Mouse (Mus musculus): ENCODE results near the gene Gm28042.

Gene Gm28042

DNA sequence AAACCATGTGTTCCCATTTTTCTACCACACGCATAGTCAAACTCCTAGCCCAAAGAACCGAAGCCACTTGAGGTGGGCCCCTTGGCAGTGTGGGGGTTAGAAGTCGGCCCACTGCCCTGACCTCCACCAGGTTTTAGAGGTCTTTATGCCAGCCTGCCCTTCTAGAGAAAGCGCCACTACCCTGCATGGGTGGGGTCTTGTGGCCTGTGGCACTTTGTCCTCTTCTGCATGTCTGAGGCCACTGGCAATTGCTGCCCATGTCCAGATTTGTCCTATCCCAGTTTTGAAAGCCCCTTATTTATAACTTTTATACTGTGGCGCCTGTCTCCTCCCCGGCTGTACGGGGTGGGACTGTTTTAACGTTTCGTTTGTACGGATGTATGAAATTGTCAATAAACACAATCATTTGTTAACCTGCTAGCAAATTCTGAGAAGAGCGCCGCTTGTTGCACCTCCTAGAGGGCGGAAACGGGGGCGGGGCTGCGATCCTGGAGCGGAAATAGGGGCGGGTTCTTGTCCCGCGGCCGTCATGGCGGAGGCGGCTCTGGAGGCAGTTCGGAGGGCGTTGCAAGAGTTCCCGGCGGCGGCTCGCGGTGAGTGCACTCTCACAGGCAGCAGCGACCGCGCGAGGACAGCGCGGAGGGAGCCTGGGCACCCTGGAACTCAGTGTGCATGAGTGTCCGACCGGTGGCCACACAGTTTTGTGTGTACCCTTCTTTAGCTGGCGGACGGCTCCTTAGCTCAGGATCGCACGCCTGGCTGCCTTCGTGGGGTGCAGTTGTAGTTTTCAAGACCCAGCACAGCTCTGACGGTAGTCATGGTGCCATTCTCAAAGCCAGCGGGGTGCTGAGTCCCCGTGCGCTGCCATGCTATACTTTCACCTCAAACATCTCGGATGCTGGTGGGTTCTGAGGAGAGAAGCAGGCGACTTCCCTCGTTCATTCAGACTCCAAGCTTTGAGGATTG, at the start of gene Gm28042, which contains the start of gene Jmjd7:
Gm28042 (plus strand) TSS at position 510 of the 966 bp plus-strand sequence.
Jmjd7 (plus strand) TSS at position 500 of the 966 bp plus-strand sequence.
- CTCF ChIA-PET, result no interaction called here

DNA sequence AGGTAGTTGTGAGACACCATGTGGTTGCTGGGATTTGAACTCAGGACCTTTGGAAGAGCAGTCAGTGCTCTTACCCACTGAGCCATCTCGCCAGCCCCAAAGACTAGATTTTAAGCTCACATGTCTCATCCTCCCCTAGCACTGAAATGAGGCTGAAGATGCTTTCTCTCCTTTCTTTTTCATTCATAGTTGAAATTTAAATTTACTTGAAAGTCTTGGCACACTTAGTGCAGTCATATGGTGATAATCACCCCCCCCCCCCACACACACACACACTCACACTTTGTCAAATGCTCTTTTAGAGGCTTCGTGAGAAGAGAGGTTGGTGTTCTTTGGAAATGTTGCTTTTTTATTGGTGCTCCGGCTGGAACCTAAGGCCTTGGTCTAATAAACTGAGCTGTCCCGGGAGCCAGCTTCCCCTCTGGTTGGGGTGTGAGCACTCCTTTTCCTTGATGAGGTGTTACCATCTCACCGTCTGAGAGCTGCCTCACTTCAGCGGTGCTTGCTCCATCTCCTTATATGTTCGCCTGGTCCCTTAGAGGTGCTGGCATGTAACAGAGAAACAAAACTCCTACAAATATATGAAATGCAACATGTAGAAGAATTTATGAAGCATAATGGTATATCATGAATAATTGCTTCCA, 46.8 kb upstream of the Gm28042 start:
- CTCF ChIA-PET, result no interaction called here

DNA sequence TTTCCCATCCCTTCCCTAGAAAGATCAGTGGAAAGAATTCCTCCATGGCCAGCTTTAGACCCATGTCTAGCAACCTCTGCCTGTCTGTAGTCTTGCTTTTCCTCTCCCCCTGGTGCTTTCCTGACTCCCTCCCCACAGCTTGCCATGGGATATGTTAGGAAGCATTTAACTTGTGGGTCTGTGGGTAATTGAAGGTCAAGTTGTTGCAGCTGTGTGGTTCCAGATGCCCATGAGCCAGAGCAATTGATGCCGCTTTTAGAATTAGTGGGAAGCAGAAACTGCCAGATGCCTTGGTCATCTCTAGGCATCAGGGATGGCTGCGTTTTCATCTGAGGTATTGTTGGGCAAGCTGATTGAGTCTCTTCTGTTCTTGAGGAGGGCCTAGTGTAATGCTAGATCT, 45.7 kb upstream of the Gm28042 start:
- CTCF ChIA-PET, result no interaction called here

DNA sequence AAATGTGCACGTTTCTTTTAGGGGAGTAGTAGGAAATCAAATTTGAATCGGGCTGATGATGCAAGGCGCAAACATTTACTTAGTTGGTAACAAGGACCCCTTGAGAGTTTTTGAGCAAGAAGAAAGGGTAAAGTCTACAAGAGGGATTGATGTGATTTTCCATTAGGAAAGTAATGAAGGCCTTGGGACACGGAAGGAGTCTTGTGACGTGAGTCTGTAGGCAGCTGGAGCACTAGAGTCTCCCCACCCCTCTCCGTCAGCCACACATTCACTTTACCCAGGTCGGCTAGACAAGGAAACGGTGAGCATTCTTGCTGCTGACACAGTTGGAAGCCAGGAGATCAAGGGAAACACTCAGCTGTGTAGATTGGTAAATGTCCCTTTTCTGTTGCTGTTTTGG, 41.4 kb upstream of the Gm28042 start:
- CTCF ChIA-PET, result no interaction called here

DNA sequence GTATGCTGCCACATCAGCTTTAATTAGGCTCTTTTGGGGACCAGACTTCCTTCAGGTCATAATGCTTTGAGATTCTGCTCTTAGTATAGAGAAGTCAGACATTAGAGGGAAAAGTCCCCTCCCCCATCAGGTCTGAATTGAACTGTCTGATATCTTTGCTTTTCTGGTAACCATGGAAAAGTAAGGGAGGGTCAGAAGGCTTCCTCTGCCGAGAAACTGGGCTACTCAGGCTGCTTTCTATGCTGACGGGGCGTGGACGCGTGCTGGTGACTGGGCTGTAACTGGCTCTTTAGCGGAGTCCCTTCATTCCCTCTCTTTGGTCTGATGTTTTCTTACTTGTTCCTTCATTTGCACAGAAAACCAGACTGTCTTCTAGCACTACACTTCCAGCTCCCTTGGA, 40.9 kb upstream of the Gm28042 start:
- CTCF ChIA-PET, result no interaction called here

DNA sequence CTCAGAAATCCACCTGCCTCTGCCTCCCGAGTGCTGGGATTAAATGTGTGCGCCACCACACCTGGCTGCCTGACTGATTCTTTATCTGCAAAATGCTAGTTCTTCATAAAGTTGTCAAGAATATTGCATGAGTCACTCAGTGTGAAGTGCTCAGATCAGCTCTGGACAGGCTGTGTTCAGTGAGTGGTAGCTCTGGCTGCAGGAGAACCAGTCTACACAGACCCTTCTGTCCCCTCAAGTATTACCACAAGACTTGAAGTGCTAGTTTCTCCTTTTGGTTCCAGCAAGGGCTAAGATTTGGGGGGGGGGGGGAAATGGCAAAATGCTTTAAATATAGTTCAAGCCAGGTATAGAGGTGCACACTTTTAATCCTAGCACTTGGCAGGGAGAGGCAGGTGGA, 39.9 kb upstream of the Gm28042 start:
- CTCF ChIA-PET, result interaction anchor here (0.7 kb wide), 1 partner anchor 17 kb away, joined by 3 read pairs; no protein-coding TSS in a partner anchor

DNA sequence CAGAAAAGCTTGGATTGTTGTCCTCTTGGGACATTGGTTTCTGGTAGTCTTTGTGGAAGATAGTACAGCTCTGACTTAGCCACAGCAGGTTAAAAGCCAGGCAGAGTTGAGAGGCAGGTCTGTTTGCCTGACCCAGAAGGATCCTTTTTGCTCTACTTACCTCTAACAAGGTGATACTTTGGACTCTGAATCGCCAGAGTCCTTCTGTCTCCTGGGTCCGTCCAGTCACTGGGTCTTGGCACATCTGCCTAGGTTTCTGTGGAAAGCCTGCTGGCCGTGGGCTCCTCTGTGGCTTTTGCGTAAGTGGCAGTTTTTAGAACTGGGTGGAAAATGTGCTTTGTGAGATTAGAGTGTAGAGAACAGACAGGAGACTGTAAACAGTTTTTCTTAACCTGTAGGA, 38.3 kb upstream of the Gm28042 start:
- CTCF ChIA-PET, result no interaction called here

DNA sequence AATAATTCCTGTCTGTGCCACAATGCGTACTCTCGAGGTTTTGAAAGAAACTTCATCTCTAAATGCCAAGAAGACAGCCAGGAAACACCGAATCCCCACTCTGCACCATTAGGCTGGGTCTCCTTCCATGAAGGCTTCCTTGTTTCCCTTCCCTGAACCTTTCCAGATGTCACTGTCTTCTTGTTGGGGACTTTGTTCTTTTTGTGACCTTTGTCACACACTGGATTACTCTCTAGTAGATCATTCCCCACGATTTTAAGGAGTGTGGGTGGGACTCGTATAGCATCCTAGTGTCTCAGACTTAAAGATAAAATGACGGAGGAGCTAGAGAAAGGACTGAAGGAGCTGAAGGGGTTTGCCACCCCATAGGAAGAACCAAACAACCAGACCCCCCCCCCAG, 36.4 kb upstream of the Gm28042 start:
- CTCF ChIA-PET, result interaction anchor here (0.6 to 0.7 kb wide), 2 partner anchors 69 to 136 kb away, joined by 3 to 4 read pairs; no protein-coding TSS in a partner anchor

DNA sequence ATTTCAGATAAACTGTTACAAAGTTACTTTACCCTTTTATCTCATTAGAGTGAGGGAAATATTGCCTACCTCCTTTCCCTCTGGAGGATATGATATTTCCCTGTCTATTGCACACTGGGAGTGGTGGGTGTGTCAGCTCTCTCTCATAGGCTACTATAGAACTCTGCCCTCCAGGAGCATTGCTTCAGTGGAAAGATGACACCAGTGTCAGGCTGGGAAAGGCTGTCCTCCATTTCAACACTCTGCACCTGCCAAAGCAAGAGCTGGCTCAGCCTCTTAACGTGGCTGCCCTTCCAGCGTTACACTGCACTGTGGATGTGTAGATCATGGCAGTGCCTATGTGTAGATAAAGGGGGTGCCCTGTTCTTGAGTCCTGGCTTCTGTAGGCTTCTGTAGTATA, 34.9 kb upstream of the Gm28042 start:
- CTCF ChIA-PET, result no interaction called here

DNA sequence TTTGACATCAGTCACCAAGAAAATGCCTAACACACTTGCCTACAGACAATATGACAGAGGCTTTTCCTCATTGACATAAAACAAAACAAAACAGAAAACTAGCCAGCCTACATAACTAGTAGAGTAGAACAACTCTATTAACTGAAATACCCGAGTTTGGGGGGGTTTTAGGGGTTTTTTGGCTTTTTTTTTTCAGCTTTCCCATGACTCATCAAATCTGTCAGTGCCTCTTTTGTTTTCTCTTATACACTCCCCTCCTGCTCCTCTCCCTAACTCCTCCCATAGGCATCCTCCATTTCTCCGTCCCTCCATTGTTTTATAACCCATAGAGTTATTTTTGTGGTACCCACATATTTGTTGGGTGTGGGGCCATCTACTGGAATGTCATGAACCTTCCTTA, 33.8 kb upstream of the Gm28042 start:
- CTCF ChIA-PET, result no interaction called here

DNA sequence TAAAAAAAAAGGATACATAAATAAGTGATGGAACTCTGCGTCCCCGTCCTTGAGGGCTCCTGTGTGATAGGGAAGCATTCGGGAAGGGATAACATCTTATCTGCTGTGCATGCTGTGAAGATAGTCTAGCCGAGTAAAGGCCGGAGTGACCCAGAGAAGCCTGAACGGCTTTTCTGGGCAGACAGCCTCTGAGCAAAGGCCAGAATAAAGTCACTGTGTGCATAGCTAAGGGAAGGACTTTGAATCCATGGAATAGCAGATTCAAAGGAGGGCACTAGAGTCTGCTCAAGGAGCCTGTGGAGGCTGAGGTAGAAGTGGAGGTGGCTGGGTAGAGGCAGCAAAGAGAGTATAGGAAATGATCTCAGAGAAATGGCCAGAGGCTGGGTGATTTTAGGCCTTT, 32.5 kb upstream of the Gm28042 start:
- CTCF ChIA-PET, result interaction anchor here (0.5 kb wide), 1 partner anchor 23 kb away, joined by 11 read pairs; no protein-coding TSS in a partner anchor

DNA sequence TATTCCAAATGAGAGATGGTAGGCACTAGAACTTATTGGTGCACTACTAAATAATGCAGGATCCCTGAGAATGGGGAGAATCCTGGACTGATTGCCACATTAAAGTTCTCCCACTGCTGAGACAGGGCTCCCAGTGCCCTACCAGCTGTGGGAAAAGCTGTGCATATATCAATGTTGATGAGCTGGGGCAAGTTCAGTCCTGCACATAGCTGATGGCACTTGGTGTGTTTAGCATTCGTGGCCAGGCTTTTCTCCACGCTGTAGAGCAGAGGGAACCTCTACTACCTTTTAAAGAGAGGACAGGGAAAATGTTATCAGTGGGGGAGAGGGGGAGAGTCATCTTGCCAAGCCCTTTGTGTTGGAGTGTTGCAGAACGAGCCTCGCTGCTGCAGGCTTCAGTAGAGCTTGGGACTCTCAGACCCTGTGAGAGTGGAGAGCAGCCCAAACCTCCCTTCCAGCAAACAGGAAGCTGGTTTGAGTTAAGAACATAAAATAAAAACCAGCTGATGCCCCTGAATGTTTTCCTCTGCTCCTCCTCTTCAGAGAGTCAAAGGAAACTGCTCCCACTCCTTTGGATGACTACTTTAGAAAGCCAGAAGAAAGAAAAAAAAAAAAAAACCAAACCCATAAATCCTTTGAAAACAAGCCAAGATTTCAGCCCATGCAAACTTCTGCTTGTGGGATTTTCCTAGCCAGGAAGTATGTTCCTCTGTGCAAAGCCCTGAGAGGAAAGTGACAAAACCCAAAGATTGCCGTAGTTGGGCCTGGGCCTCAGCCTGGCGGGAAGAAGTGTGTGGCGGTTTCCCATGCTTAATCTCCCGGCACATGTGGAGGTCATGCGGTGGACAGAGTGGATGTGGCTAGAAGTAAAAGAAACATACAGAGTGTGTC, 31.7 kb upstream of the Gm28042 start:
- CTCF ChIA-PET, result no interaction called here

DNA sequence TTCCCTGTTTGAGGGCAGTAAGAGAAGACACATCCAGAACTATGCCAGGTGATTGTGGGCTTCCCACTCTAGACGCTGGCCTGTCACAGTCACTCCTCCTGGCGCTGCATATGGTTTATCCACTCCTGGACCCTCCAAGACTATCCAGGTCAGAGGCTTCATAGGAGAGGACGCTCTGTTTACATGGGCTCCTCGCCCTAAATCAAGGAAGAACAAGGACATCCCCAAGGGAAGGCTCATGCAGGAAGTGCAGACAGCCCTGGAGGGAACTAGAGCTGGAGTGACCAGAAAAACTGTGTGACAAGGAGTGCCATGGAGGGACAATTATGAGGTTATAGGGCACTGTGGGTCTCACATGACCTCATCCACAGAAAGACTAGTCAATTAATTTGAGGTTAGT, 29.9 kb upstream of the Gm28042 start:
- CTCF ChIA-PET, result no interaction called here

DNA sequence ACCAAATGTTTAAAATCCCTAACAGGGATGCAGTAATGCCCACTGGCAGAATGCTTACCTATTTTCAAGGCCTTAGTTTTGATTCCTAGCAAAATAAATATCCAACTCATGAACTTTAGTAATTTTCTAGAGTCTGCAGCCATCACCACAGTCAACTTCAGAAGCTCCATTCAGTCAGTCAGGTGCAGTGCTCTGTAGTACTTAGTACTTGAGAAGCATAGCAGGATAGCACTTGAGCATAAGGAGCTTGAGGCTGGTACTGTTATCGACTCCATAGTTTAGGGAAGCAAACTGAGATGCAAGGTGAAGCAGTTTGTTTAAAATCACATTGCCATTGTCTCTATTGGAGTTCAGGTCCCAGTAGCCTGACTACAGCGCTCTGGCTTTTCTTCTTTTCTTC, 27.6 kb upstream of the Gm28042 start:
- CTCF ChIA-PET, result no interaction called here

DNA sequence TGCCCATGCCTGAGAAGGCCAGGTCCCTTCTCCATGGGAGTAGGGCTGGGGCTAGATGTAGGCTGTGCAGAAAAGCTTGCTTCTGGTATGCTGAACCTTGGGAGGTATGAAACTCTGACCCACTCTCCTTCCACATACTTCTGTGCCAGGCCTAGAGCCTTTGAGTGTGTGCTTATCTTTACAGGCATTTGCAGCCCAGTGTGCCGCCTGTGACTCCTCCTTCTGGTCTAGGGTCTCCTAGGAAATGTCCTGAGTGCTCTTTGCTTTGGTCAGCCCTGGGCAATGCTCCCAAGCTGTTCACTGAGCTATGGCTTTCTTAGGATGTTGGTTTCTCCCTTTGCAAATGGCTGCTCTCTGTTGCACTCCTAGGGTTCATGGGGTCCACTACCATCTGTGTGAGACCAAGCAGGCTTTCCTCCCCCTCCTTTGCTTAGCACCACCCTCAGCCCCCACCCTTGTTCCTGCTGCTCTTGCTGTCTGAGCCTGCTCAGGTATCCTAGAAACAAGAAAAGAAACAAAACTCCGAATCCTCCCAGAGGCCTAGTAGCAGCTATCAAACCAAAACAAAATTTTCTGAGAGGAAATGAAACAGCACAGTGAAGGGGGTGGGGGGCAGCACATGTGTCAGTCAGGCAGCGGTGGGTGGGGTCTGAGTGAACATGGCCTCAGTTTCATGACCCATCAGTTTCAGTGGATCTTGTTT, 26.3 kb upstream of the Gm28042 start:
- CTCF ChIA-PET, result interaction anchor here (0.7 kb wide), 1 partner anchor 84 kb away, joined by 3 read pairs; no protein-coding TSS in a partner anchor

DNA sequence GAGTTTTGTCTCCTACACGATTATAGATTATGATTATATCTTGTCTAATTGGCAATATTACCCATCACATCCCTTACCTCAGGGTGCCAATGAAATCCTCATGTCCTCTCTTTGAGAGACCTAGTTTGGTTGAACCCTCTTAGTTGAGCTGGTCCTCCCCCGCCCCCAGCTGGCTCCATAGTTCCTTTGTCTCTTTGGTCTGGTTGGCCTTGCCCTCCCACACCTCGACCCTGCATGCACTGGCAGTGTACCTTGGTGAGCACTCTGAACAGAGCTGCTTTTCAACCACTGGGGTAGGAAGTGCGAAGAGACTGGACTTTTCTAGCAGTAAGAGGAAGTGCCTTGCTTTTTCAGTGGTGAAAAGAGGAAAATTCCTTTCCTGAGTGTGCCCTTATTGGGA, 25.3 kb upstream of the Gm28042 start:
- CTCF ChIA-PET, result no interaction called here

DNA sequence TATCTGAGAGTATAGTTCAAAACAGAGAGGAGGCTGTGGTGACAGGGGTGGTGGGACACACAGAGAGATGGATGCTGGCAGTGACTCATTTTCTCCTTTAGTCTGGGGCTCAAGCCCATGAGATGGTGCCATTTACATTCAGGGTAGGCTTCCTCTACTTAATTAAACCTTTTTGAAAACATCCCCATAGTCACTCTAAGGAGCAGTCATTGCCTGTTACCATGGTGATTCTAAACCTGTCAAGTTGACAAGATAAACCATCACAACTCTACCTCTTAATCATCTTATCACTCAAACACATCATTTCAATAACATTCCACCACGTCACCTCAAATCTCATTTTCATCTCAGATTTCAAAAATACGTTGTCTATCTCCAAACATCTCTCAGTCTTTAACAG, 23.3 kb upstream of the Gm28042 start:
- CTCF ChIA-PET, result no interaction called here

DNA sequence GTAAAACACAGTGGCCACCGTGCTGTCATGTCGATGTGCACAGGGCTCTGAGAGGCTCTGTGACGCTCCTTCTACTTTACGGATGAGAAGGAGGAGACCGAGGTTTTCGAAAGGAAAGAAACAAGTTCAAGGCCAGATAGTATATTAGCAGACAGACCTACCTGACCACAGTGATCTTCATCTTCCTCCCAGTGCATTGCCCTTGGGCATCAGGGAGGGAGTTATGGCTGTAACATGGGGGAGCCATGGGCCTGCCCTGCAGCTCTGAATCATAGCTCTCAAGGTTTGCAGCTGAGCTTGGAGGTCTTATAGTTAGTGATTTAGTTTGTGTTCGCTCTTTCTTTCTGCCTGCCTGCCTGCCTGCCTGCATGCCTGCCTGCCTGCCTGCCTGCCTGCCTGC, 20.6 kb upstream of the Gm28042 start:
- CTCF ChIA-PET, result no interaction called here

DNA sequence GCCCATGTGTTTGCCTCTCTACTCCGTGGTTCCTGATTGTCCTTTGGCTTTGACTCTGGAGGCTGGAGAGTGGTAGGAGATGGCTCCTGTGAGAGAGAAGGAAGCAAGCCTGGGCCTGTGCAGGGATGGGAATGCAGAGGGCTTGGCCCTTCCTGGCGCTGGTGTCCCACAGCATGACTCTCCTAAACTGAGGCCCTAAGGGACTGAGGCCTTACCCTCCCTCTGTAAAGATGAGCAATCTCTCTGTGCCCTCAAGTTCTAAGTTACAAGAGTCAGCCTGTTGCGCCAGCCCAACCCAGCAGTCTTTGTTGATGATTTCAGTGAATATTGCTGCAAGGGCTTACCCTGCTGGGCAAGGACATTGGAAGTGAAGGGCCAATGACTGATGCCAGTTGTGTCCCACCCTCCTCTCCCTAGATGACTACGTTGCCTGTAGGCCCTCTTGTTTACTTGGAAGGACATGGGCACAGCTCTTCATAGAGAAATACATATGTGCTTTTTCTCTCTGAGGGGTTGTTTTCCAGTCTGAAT, 19.5 kb upstream of the Gm28042 start:
- CTCF ChIA-PET, result no interaction called here

DNA sequence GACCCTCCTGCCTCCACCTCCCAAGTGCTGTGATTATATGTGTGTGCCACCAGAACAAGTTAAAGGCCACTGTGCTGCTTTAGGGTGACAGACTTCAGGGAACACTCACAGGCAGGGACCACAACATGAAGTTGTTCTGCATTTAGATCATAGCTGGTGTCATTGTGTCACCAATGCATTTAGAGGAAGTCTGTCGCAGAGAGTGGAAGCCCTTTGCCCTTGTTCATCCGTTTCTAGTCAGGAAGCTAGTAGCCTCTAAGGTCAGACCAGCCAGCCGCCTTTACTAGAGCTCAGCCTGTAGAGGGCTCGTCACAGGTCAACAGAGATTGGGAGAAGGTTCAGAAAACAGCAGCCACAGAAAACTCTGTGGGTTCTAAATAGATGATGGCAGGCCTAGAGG, 18.6 kb upstream of the Gm28042 start:
- CTCF ChIA-PET, result no interaction called here

Measured in spleen, embryonic (tissue).